Mouse (Mus musculus) liver, embryonic 14.5 days (tissue): ENCODE results near the gene Cbx6. TPM values are rescaled to one million over a fixed set of nuclear protein-coding genes. Genes with fewer than 3 reads are reported as not detected.

ENCODE experiments used
- ATAC-seq: fragments of 200-750 bp; cut with Nextera tagmentation; 2 replicates; pipeline ENCODE4 v1.8.0; 2017; ENCODE audit warnings: moderate number of reproducible peaks, mild to moderate bottlenecking, moderate library complexity; ENCODE audit not compliant: insufficient read depth
- DNase-seq, 3 experiments: peaks; one replicate each; pipeline ENCODE4 v3.0.0-alpha.2; 2012 to 2013; ENCODE audit warnings: low read depth in 3 of 3, low spot score in 3 of 3
- H3K27ac ChIP-seq: fragments of 300-500 bp; sonication (generic); 2 replicates; pipeline ENCODE4 v1.5.1; 2014; ENCODE audit warnings: moderate library complexity, mild to moderate bottlenecking, control low read depth, inconsistent platforms
- H3K27me3 ChIP-seq: fragments of 300-500 bp; sonication (generic); 2 replicates; pipeline ENCODE4 v1.6.1; 2014; ENCODE audit warnings: mild to moderate bottlenecking, low read length, moderate library complexity; ENCODE audit not compliant: control insufficient read depth, insufficient read depth
- H3K36me3 ChIP-seq: fragments of 300-500 bp; sonication (generic); replicated peaks from 2 replicates; pipeline ENCODE4 v1.6.1; 2014; ENCODE audit warnings: low read depth; ENCODE audit not compliant: control insufficient read depth, insufficient read depth
- H3K4me1 ChIP-seq, 2 experiments: fragments of 200-500 bp in 1 of 2; fragments of 300-500 bp in 1 of 2; sonication (generic) in 1 of 2; replicated peaks; 2 replicates each; pipeline ENCODE4 v1.6.1; 2012 to 2014; ENCODE audit warnings: antibody characterized with exemption in 1 of 2, inconsistent platforms in 1 of 2, low read length in 1 of 2; ENCODE audit not compliant: control insufficient read depth in 2 of 2, insufficient read depth in 2 of 2
- H3K4me2 ChIP-seq: fragments of 300-500 bp; sonication (generic); 2 replicates; pipeline ENCODE4 v1.6.1; 2014; ENCODE audit warnings: low read depth, mild to moderate bottlenecking, control low read depth, moderate library complexity
- H3K4me3 ChIP-seq, 2 experiments: fragments of 200-500 bp in 1 of 2; fragments of 300-500 bp in 1 of 2; sonication (generic) in 1 of 2; 2 replicates each; pipeline ENCODE4 v1.5.1; 2012 to 2014; ENCODE audit warnings: low read depth in 2 of 2, low read length in 2 of 2, mild to moderate bottlenecking in 2 of 2, control low read depth in 1 of 2, inconsistent platforms in 1 of 2, moderate library complexity in 1 of 2; ENCODE audit not compliant: insufficient read depth in 1 of 2
- H3K9ac ChIP-seq: fragments of 300-500 bp; sonication (generic); replicated peaks from 2 replicates; pipeline ENCODE4 v1.6.1; 2014; ENCODE audit warnings: mild to moderate bottlenecking, control low read depth, moderate library complexity
- H3K9me3 ChIP-seq: fragments of 300-500 bp; sonication (generic); 2 replicates; pipeline ENCODE4 v1.6.1; 2016; ENCODE audit warnings: low read length, mixed read lengths; ENCODE audit not compliant: control insufficient read depth
- CTCF ChIP-seq: IDR thresholded peaks from 2 replicates; pipeline ENCODE4 v1.5.1; 2016; ENCODE audit warnings: antibody characterized with exemption, low read depth, control low read depth
- EP300 ChIP-seq: IDR thresholded peaks from 2 replicates; pipeline ENCODE4 v1.6.1; 2016; ENCODE audit warnings: antibody characterized with exemption, low read depth
- WGBS: fragments of 180-500 bp; shearing (Covaris S2); extraction: QIAGEN DNeasy Blood & Tissue Kit; methylation state at CpG from one replicate; pipeline ENCODE4 v1.1.7; 2014; ENCODE audit not compliant: insufficient replicate concordance; 5-methylcytosine and 5-hydroxymethylcytosine counted together
- polyA plus RNA-seq, 2 experiments: library from polyadenylated mRNA; depleted of rRNA in 1 of 2; stranded (reverse) in 1 of 2; unstranded in 1 of 2; fragments of >200 nt; fragmentation: Nextera tagmentation in 1 of 2; extraction: Ambion mirVana in 1 of 2; gene quantifications; 2 replicates each; pipeline versions ENCODE4 v1.2.1 to v1.2.3; 2012 to 2014

Cbx6 gene
- polyA plus RNA-seq, 2 experiments, result 2.9 to 7.2 TPM

DNA sequence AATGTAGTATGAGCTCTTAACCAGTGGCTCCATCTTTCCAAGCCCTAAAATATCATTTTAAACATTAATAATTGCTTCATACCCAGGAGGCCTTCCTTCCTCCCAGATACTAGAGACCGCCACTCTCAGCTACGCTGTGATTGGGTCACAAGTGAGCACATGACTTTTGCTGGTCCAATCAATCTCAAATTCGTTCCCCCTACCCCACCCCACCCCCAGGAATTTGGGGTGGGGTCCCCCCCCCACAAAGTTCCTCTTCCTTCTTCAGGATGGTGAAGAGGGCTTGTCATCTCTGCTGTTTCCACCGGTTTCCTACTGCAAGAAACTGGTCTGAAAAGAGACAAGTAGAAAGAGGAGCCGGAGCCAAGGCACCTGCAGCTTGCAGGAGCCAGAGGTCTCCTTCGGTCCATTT is 44.2 kb upstream of the Cbx6 start:
- H3K27me3 ChIP-seq, result no peaks in the 10 kb centered on the region; the same call in none of the 2 replicates
- H3K4me2 ChIP-seq, result no peak overlapping the region
- TF ChIP-seq EP300 (no peak), CTCF (no peak)
- H3K4me1 ChIP-seq, result 0 out of 4 replicates have a peak, but pooled peaks cover 0 to 4% of the 10 kb centered on the region in 2 experiments
- no peak overlapping the region for H3K27ac ChIP-seq
- ATAC-seq (no peak), DNase-seq (no peak)
- H3K9me3 ChIP-seq, result no peaks in the 10 kb centered on the region
- no peaks in the 10 kb centered on the region for H3K36me3 ChIP-seq
- WGBS, result 64% methylated on average over 6 of the region's 6 CpGs
- no peak overlapping the region for H3K9ac ChIP-seq
- H3K4me3 ChIP-seq, result no peak overlapping the region

DNA sequence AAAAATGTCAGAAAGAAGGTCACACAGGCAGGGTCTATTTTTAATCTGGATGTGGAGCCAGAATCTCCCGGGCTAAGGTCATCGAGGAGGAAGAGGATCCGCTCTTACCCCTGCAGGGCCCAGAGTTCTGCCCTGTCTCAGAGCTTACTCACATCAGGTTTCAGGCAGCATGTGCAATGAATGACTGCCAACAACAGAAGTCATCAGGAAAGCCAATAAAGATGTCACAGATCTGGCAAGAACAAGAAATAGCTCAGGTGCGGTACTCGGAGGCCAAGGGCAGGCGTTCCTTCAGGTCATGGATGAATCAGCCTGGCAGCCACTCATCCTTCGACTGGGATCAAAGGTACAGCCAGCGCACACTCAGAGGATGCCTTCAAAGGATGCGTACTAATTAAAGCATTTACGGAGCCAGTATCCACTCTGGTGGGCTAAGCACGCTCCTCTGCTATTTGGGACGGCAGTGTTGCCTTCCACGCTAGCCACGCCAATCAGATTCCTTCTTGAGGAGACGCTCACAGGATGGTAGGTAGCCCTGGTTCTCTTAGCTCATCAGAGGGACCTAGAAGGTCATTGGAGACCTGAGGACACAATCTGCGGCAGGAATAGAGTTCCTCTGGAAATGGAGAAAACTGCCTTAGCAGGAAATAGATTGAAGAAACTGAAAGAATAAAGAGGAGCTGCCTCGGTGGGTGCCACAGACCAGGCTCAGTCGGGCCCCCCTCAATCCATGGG is 40.9 kb upstream of the Cbx6 start:
- no peak overlapping the region for H3K4me2 ChIP-seq
- ATAC-seq (no peak), DNase-seq (no peak)
- H3K4me1 ChIP-seq, result no peaks in the 10 kb centered on the region
- H3K36me3 ChIP-seq, result no peaks in the 10 kb centered on the region
- no peaks in the 10 kb centered on the region for H3K9me3 ChIP-seq
- no peak overlapping the region for H3K4me3 ChIP-seq
- no peak for TF ChIP-seq CTCF
- TF ChIP-seq EP300, result no peak
- no peaks in the 10 kb centered on the region for H3K27me3 ChIP-seq
- no peak overlapping the region for H3K9ac ChIP-seq
- WGBS, result 80% methylated on average over 18 of the region's 18 CpGs
- H3K27ac ChIP-seq, result no peak overlapping the region

GRCm38 (mm10) chr15:79873995-79874394 is 39.5 kb upstream of the Cbx6 start:
- Histone ChIP-seq H3K9ac (no peak overlapping the region), H3K4me2 (no peak overlapping the region), H3K4me1 (no peaks in the 10 kb centered on the region), H3K9me3 (no peaks in the 10 kb centered on the region), H3K36me3 (no peaks in the 10 kb centered on the region), H3K27me3 (no peaks in the 10 kb centered on the region), H3K27ac (no peak overlapping the region), H3K4me3 (no peak overlapping the region)
- ATAC-seq (no peak), DNase-seq (no peak)
- TF ChIP-seq EP300, result no peak
- no peak for TF ChIP-seq CTCF
- 30% methylated on average over 2 of the region's 2 CpGs for WGBS

DNA sequence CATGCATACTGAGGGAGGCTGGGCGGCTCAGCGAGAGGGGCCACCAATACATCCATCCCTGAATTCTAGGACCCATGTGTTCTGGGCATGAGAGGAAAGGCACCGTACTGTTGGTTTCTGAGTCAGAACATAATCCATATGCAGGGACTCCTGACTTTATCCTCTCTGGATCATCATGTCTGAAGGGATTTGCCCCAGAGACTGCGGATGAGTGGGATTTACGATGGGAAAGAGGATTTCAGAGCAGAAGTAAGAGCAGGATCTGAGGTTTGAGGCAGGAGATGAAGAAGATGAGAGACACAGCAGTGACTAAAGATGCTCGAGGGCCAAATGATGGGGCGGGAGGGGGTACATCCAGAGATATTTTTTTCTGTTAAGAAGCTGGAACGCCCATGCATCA is 39.1 kb upstream of the Cbx6 start:
- no peaks in the 10 kb centered on the region for H3K9me3 ChIP-seq
- ATAC-seq (no peak), DNase-seq (no peak)
- H3K27me3 ChIP-seq, result no peaks in the 10 kb centered on the region
- no peaks in the 10 kb centered on the region for H3K4me1 ChIP-seq
- no peak for TF ChIP-seq CTCF
- no peak for TF ChIP-seq EP300
- H3K27ac ChIP-seq, result no peak overlapping the region
- WGBS, result 62% methylated on average over 8 of the region's 8 CpGs
- no peaks in the 10 kb centered on the region for H3K36me3 ChIP-seq
- no peak overlapping the region for H3K4me3 ChIP-seq
- no peak overlapping the region for H3K4me2 ChIP-seq
- H3K9ac ChIP-seq, result no peak overlapping the region

- H3K9ac ChIP-seq, result no peak overlapping the region
- 45% methylated on average over 3 of the region's 3 CpGs for WGBS
- H3K27ac ChIP-seq, result no peak overlapping the region
- DNase-seq (no peak), ATAC-seq (no peak)
- no peaks in the 10 kb centered on the region for H3K27me3 ChIP-seq
- H3K9me3 ChIP-seq, result no peaks in the 10 kb centered on the region
- no peak overlapping the region for H3K4me3 ChIP-seq
- H3K36me3 ChIP-seq, result no peaks in the 10 kb centered on the region
- TF ChIP-seq CTCF (no peak), EP300 (no peak)
- H3K4me2 ChIP-seq, result no peak overlapping the region
- H3K4me1 ChIP-seq, result no peaks in the 10 kb centered on the region
Measured at GRCm38 (mm10) chr15:79867260-79868002, 32.9 kb upstream of the Cbx6 start.
